Mouse (Mus musculus): Measurements from ENCODE around the gene Uso1.

Uso1 gene

GRCm38 (mm10) chr5:92196895-92197811 lies 59.4 kb downstream of the Uso1 start:
- no peak for DNase-seq (ENCODE audit: low spot score in 2 of 2)

- DNase-seq (ENCODE audit: low spot score in 2 of 2), result no peak
Measured at GRCm38 (mm10) chr5:92198266-92198665, 60.5 kb downstream of the Uso1 start.

DNA sequence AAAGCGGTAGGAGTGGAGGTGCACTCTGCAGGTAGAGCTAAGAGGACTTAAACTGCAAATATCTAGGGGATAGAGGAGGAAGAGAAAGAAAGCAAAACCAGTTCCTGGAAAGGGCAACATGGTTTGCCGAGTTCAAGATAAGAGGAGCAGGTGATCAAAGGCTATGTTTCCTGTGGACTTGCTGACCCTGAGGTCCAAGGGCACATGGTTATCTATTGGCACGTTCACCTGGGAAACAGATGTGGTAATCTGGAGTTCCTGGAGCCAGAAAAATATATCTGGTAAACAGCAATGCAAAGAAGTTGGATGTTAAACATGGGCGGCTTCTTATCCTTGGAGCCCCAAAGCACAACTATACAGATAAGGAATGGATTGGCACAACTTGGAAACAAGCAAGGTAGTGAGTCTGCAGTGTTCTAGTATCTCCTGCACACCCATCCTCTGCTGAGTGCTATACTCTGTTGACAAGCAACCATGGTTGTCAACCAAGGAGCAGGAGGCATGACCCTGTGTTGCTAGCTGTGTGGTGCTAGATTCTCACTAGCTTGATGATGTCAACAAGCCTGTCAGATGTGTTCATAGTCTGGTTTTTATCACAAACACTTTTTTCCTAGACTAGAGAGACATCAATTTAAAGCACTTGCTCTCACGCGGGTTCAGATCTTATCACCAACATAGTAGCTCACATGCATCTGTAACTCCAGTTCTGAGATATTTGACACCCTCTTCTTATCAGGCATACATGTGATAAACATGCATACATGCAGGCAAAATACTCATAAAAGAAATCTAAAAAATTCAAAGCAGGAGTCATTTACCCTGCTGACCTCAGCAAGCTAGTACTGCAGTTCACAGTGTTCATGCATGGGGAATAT lies 66.7 kb downstream of the Uso1 start:
- no peak for DNase-seq (ENCODE audit: low spot score in 2 of 2)

DNA sequence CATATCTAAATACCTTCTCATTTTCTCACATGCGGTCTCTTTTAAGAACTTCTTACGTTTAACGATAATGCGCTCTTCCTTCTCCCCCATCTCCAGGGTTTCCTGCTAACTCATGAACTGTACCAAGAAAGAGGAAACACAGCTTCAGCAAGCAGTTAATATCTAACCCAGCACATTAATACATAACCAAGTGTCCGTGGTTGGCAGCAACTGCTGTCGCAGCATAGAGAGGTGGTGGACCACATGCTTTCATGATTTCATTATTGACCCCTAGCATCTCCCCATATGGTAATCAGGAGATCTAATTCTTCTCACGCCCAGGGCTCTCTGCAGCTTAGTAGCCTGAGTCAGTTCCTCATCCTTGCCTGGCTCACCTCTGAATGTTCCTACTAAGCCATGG lies 67.4 kb downstream of the Uso1 start:
- DNase-seq (ENCODE audit: low spot score in 2 of 2), result no peak

DNA sequence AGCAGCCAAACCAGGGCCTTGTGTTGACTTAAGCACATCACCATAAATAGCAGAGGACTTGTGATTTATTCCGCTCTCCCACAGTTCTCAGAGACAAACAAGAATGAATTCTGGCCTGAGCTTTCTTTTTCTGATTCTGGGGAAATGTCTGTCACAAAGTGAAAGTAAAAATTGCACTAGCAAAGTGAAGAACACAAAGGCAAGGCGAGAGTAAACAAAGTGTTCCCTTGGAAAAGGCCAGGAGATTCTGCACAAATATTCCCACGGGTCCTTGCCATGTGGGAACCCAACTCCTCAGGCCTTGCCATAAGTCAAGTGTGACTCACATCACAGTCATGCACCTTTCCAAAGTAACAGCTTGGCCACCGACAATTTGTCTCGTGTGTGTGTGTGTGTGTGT lies 68.0 kb downstream of the Uso1 start:
- DNase-seq (ENCODE audit: low spot score in 2 of 2), result no peak

DNA sequence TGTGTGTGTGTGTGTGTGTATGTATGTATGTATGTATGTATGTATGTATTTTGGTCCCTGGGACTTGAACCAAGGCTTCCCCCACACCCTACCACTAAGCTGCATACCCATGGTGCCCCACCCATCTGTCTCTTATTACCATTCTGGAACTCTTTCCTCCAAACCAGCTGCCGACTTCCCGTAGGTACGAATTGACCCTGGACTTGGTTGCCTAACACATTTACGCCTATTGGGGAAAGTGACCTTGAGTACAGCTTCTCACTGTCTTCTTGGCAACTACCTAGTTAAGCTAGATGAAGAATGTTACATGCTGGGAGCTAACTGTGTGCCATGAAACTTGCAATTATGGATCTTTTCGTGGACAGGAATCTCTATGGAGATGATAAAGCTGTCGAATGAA lies 68.4 kb downstream of the Uso1 start:
- no peak for DNase-seq (ENCODE audit: low spot score in 2 of 2)

- DNase-seq (ENCODE audit: low spot score in 2 of 2), result no peak
Measured at GRCm38 (mm10) chr5:92210205-92210604, 72.5 kb downstream of the Uso1 start.

- peak in 1 of 2 experiments; percentile 42 for DNase-seq (ENCODE audit: low spot score in 2 of 2)
Measured at GRCm38 (mm10) chr5:92212231-92212630, 74.5 kb downstream of the Uso1 start.

- DNase-seq (ENCODE audit: low spot score in 2 of 2), result no peak
Measured at GRCm38 (mm10) chr5:92215308-92215707, 77.6 kb downstream of the Uso1 start, which contains the start of gene U90926. TSS of gene U90926 (minus strand) at chr5:92215408.

DNA sequence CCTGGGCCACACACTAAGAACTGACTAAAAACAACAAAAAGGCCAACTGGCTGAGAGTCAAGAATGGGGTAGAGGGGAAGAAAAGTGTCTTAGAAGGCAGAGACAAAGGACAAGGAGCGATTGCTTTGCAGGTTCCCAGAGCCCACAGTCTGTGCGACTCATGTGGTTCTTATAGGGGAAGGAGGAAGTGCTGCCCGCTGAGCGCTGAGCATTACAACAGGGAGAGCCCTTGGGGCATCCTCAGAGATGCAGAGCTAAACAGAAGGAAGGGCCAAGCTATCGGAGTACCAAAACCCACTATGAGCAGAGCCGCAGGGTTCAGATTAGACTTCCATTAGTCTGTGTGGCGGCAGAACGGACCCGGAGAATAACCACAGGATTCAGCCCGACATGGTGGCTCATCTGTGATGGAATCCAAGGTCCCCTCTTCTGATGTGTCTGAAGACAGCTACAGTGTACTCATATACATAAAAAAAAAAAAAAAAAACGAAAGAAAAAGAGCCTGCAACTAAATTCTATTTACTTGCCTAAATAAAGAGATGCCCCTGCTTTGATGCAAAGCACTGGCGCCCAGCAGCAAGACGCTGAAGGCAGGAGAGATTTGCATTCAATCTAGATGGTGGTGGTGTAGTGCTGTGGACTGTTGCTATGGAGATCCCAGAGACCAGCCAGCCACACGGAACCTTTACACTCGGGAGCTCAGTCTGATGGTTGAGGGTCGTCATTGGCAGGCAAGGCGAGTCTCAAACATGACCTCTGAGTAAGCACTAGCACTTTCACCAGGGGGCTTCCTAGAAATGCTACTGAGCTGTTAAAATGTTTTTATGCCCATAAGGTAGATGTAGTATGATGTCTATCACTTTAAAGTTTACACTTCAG lies 81.4 kb downstream of the Uso1 start:
- no peak for DNase-seq (ENCODE audit: low spot score in 2 of 2)

GRCm38 (mm10) chr5:92219826-92220225 lies 82.1 kb downstream of the Uso1 start:
- peak; percentile 21 to 36 for DNase-seq (ENCODE audit: low spot score in 2 of 2)

DNA sequence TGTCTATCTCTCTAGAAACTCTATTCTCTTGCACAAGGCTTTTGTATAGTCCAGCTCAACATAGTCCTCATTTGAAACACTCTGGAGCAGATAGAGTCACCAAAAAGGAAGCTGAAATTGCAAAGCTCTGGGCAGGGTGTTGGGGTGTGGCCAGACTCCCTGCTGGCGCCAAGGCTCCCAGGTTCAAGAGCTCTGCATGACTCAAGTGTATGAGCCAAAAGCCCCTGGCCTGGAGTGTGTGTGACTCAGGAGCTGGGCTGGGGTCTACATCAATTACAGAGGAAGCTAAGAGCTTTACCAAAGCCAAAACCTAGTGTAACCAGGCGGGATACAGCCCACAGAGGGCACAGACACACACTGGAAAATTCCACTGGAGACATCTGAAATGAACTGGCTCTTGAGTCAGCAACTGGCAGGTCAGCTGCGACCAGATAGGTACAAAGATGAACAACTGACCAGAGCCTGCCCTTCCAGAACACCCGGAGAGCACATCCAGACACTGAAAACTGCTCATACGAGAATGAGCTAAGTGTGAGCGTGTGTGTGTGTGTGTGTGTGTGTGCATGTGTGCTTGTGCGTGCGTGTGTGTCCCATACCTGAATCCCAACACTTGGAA lies 82.7 kb downstream of the Uso1 start:
- DNase-seq (ENCODE audit: low spot score in 2 of 2), result peak; percentile 10 to 19

DNA sequence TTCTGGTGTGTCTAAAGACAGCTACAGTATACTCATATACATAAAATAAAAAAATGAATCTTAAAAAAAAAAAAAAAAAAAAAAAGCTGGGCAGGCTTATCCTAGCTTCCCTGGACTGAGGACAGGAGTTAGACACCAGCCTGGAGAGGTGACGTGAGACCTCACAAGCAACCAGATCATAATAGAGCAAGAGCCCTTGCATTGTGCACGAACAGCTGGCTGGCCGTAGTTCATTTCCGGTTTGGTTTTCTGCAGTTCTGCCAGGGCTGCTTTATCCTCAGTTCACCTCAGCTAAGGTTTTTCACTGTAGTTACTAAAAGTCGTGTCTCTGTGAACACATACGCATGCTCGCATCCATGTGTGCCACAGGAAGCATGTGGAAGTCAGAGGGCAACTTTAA lies 90.0 kb downstream of the Uso1 start:
- no peak for DNase-seq (ENCODE audit: low spot score in 2 of 2)

GRCm38 (mm10) chr5:92228776-92229175 lies 91.0 kb downstream of the Uso1 start:
- DNase-seq (ENCODE audit: low spot score in 2 of 2), result no peak

DNA sequence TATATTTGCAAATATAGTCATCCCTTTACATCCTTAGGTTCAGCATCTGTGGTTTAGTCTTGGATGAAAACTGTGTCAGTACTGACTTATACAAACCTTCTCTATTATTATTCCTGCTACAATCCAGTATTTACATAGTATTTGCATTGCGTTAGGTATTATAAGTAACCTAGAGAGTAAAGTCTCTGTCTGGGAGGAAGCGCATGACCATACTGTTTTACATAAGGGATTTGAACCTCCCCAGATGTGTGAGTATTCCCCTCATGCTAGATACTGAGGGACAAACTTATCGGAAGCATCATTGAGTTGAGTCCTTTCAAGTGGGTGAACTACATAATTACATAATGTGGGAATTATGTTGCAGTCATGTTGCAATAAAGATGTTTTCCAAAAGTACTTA lies 91.8 kb downstream of the Uso1 start:
- DNase-seq (ENCODE audit: low spot score in 2 of 2), result no peak

- DNase-seq (ENCODE audit: low spot score in 2 of 2), result no peak
Measured at GRCm38 (mm10) chr5:92230306-92230705, 92.6 kb downstream of the Uso1 start.

DNA sequence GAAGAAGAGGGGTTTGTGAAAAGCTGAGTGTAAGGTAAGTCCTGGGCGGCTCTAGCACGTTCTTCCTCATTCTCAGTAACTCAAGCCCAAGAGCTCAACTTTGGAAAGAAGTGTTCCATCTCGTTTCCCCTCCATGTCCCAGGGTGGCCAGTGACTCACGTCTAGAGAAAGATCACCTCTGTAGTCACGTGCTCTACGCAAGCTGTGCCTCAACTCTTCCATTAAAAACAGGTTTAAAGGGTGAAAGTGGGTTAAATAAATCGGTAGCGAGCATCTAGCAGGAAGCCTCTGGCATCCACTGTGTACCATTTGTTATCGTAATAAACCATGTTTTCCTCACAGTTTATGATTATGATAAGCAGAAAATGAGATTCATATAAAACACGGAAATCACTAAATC lies 94.1 kb downstream of the Uso1 start:
- no peak for DNase-seq (ENCODE audit: low spot score in 2 of 2)

- DNase-seq (ENCODE audit: low spot score in 2 of 2), result no peak
Measured at GRCm38 (mm10) chr5:92233366-92233765, 95.6 kb downstream of the Uso1 start.

DNA sequence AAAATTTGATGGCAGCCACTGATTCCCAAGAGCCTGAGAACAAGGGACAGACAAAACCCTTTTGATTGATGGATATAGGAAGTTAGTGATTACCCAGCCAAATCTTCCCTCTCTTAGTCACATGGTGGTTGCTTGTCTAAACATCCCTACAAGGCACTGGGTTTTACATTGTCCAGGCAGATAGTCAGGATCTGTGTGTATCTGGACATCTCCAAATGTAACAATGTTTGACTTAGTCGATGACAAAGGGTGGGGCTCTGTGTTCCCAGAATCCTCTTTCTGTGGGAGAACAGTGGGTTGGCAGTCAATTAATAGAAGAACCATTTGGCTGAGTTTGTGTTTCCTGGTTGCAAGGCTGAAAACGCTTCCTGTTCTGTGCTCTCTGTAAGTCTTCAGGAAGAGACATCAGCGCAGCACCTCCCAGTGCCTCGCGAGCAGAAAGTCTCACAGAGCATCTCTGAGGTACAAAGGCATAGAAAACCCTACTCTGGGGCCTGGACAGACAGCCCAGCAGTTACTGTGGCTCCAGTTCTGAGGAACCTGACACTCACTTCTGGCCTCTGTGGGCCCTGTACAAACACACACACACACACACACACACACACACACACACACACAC lies 97.3 kb downstream of the Uso1 start:
- no peak for DNase-seq (ENCODE audit: low spot score in 2 of 2)

GRCm38 (mm10) chr5:92239333-92240232 lies 101.8 kb downstream of the Uso1 start:
- DNase-seq (ENCODE audit: low spot score in 2 of 2), result peak; percentile 55 to 74
